Comparison of ENCODE assay signal across 8 mouse cellular contexts in genomic region chr15:98778191-98778770, GRCm38 (mm10). TPM values are rescaled to one million over a fixed set of nuclear protein-coding genes. Genes with fewer than 3 reads are reported as not detected.
DNase-seq lines count a peak whose midpoint lies in the region; ATAC-seq lines count a peak whose summit lies in the region.

No protein-coding gene starts in this region.

- no peak for ATAC-seq in kidney, embryonic 16.5 days (ENCODE audit: low FRiP score, low TSS enrichment)
- no peak for ATAC-seq in embryonic facial prominence, embryonic 14.5 days (ENCODE audit: low read depth)
- no peak for ATAC-seq in neural tube, embryonic 14.5 days (ENCODE audit: low read depth)
- ATAC-seq in activated CD4-positive, CD25-positive, alpha-beta regulatory T cell, adult 4 months = no peak

- H3K27me3 ChIP-seq in kidney, embryonic 16.5 days (ENCODE audit: insufficient read depth, low read length) = peaks cover 93% of the 10 kb centered on the region
- H3K27me3 ChIP-seq in embryonic facial prominence, embryonic 14.5 days (replicated peaks; ENCODE audit: control insufficient read depth, insufficient read depth, low read length) = peaks cover 91% of the 10 kb centered on the region
- peaks cover 100% of the 10 kb centered on the region for H3K27me3 ChIP-seq in limb, embryonic 10.5 days (ENCODE audit: low read depth, poor library complexity, severe bottlenecking)
- peaks cover 72% of the 10 kb centered on the region for H3K27me3 ChIP-seq in neural tube, embryonic 14.5 days (ENCODE audit: control insufficient read depth, insufficient read depth, low read length)

- WGBS in kidney, embryonic 16.5 days = 1% methylated on average over 24 of the region's 25 CpGs
- WGBS in embryonic facial prominence, embryonic 14.5 days = under 1% methylated on average over 22 of the region's 25 CpGs
- WGBS in limb, embryonic 10.5 days = 1% methylated on average over 25 of the region's 25 CpGs
- under 1% methylated on average over 25 of the region's 25 CpGs for WGBS in neural tube, embryonic 14.5 days

- no peak overlapping the region for H3K9ac ChIP-seq in kidney, embryonic 16.5 days (replicated peaks; ENCODE audit: low read length)
- H3K9ac ChIP-seq in embryonic facial prominence, embryonic 14.5 days (ENCODE audit: low read depth, low read length) = peak overlapping the region; percentile 51
- no peak overlapping the region for H3K9ac ChIP-seq in neural tube, embryonic 14.5 days (replicated peaks; ENCODE audit: low read depth, low read length)

- no peak overlapping the region for H3K27ac ChIP-seq in kidney, embryonic 16.5 days (ENCODE audit: low read length)
- H3K27ac ChIP-seq in embryonic facial prominence, embryonic 14.5 days (replicated peaks; ENCODE audit: low read depth, low read length) = no peak overlapping the region
- H3K27ac ChIP-seq in limb, embryonic 10.5 days = no peak overlapping the region
- H3K27ac ChIP-seq in neural tube, embryonic 14.5 days (ENCODE audit: low read depth, low read length) = no peak overlapping the region

- peak overlapping the region; percentile 27 for H3K4me3 ChIP-seq in kidney, embryonic 16.5 days (ENCODE audit: low read length)
- H3K4me3 ChIP-seq in embryonic facial prominence, embryonic 14.5 days (ENCODE audit: low read depth, low read length) = peak overlapping the region; percentile 37
- peak overlapping the region; percentile 37 for H3K4me3 ChIP-seq in limb, embryonic 10.5 days
- peak overlapping the region; percentile 15; the same call in 1 of the 2 replicates for H3K4me3 ChIP-seq in neural tube, embryonic 14.5 days (ENCODE audit: low read depth, low read length)

- no peaks in the 10 kb centered on the region for H3K36me3 ChIP-seq in kidney, embryonic 16.5 days (ENCODE audit: insufficient read depth, low read length)
- H3K36me3 ChIP-seq in embryonic facial prominence, embryonic 14.5 days (ENCODE audit: control insufficient read depth, insufficient read depth, low read length) = no peaks in the 10 kb centered on the region
- no peaks in the 10 kb centered on the region for H3K36me3 ChIP-seq in limb, embryonic 10.5 days
- no peaks in the 10 kb centered on the region for H3K36me3 ChIP-seq in neural tube, embryonic 14.5 days (ENCODE audit: control insufficient read depth, insufficient read depth, low read length)

- H3K4me2 ChIP-seq in kidney, embryonic 16.5 days (replicated peaks; ENCODE audit: low read depth, low read length) = peak overlapping the region; percentile 48
- peak overlapping the region; percentile 50 for H3K4me2 ChIP-seq in embryonic facial prominence, embryonic 14.5 days (ENCODE audit: low read depth, low read length)
- H3K4me2 ChIP-seq in neural tube, embryonic 14.5 days (ENCODE audit: low read depth, low read length) = peak overlapping the region; percentile 17; the same call in 1 of the 2 replicates

- DNase-seq in kidney, adult 8-10 months = no peak
- DNase-seq in embryonic facial prominence, embryonic 14.5 days (ENCODE audit: low spot score) = no peak
- no peak for DNase-seq in limb, embryonic 10.5 days (ENCODE audit: low spot score)
- DNase-seq in adrenal gland, postnatal 10 days = no peak
- DNase-seq in frontal cortex, postnatal 25 days (ENCODE audit: low spot score in 2 of 2) = no peak

- peaks cover 27% of the 10 kb centered on the region for H3K4me1 ChIP-seq in kidney, embryonic 16.5 days (ENCODE audit: insufficient read depth, low read length)
- peaks cover 14% of the 10 kb centered on the region; the same call in 1 of the 2 replicates for H3K4me1 ChIP-seq in embryonic facial prominence, embryonic 14.5 days (ENCODE audit: control insufficient read depth, insufficient read depth, low read length)
- peaks cover 43% of the 10 kb centered on the region for H3K4me1 ChIP-seq in limb, embryonic 10.5 days
- peaks cover 8% of the 10 kb centered on the region for H3K4me1 ChIP-seq in neural tube, embryonic 14.5 days (ENCODE audit: control insufficient read depth, insufficient read depth, low read length)

- H3K9me3 ChIP-seq in kidney, embryonic 16.5 days (ENCODE audit: low read length) = no peaks in the 10 kb centered on the region
- H3K9me3 ChIP-seq in embryonic facial prominence, embryonic 14.5 days (ENCODE audit: control insufficient read depth, low read length) = no peaks in the 10 kb centered on the region
- H3K9me3 ChIP-seq in limb, embryonic 10.5 days (replicated peaks) = 0 out of 2 replicates have a peak, but pooled peaks cover 2% of the 10 kb centered on the region
- H3K9me3 ChIP-seq in neural tube, embryonic 14.5 days (ENCODE audit: control insufficient read depth, low read length) = no peaks in the 10 kb centered on the region

RNA-seq across cellular contexts. Expression of gene Wnt10b, which starts 0.3 kb away (rescaled TPM):
- 0.17 TPM in 1 of 2 replicates, not detected in the other for polyA plus RNA-seq in kidney, embryonic 16.5 days (2015; fragmentation: Nextera tagmentation; extraction: Ambion mirVana)
- polyA plus RNA-seq in embryonic facial prominence, embryonic 14.5 days (2014; fragmentation: Nextera tagmentation; extraction: Ambion mirVana) = 4.1 and 4.3 TPM in 2 replicates
- 0.62 and 0.99 TPM in 2 replicates for polyA plus RNA-seq in limb, embryonic 10.5 days (2016; fragmentation: Nextera tagmentation; extraction: Ambion mirVana)
- polyA plus RNA-seq in neural tube, embryonic 14.5 days (2014; fragmentation: Nextera tagmentation; extraction: Ambion mirVana) = 0.19 TPM in 1 of 2 replicates, not detected in the other
- polyA plus RNA-seq in activated CD4-positive, CD25-positive, alpha-beta regulatory T cell, adult 4 months (2017; shearing (Covaris generic)) = under 1 TPM in 1 of 2 experiments, not detected in 1; 0.22 TPM
- total RNA-seq in adrenal gland, postnatal 10 days (2021) = 1 to 10 TPM in 1 of 2 experiments, under 1 TPM in 1; 0.96 to 1.1 TPM

RNA-seq across cellular contexts. Expression of gene Wnt1, which starts 11.4 kb away (rescaled TPM):
- polyA plus RNA-seq in kidney, embryonic 16.5 days (2015; fragmentation: Nextera tagmentation; extraction: Ambion mirVana) = not detected in 2 replicates
- 0.10 TPM in 1 of 2 replicates, not detected in the other for polyA plus RNA-seq in embryonic facial prominence, embryonic 14.5 days (2014; fragmentation: Nextera tagmentation; extraction: Ambion mirVana)
- polyA plus RNA-seq in limb, embryonic 10.5 days (2016; fragmentation: Nextera tagmentation; extraction: Ambion mirVana) = not detected in 2 replicates
- 1.9 and 3.9 TPM in 2 replicates for polyA plus RNA-seq in neural tube, embryonic 14.5 days (2014; fragmentation: Nextera tagmentation; extraction: Ambion mirVana)
- not detected for polyA plus RNA-seq in activated CD4-positive, CD25-positive, alpha-beta regulatory T cell, adult 4 months (2017; shearing (Covaris generic))
- total RNA-seq in adrenal gland, postnatal 10 days (2021) = under 1 TPM in 1 of 2 experiments, not detected in 1; 0.12 TPM

RNA-seq across cellular contexts. Expression of gene Arf3, which starts 15.3 kb away (rescaled TPM):
- 56.3 and 59.5 TPM in 2 replicates for polyA plus RNA-seq in kidney, embryonic 16.5 days (2015; fragmentation: Nextera tagmentation; extraction: Ambion mirVana)
- polyA plus RNA-seq in embryonic facial prominence, embryonic 14.5 days (2014; fragmentation: Nextera tagmentation; extraction: Ambion mirVana) = 33.9 and 34.8 TPM in 2 replicates
- 44.3 and 49.1 TPM in 2 replicates for polyA plus RNA-seq in limb, embryonic 10.5 days (2016; fragmentation: Nextera tagmentation; extraction: Ambion mirVana)
- polyA plus RNA-seq in neural tube, embryonic 14.5 days (2014; fragmentation: Nextera tagmentation; extraction: Ambion mirVana) = 66.3 and 77.2 TPM in 2 replicates
- 10 to 100 TPM; 29.9 to 46.7 TPM for polyA plus RNA-seq in activated CD4-positive, CD25-positive, alpha-beta regulatory T cell, adult 4 months (2017; shearing (Covaris generic))
- 10 to 100 TPM; 92.4 to 94.7 TPM for total RNA-seq in adrenal gland, postnatal 10 days (2021)

RNA-seq across cellular contexts. Expression of gene Ddn, which starts 31.0 kb away (rescaled TPM):
- polyA plus RNA-seq in kidney, embryonic 16.5 days (2015; fragmentation: Nextera tagmentation; extraction: Ambion mirVana) = 2.6 and 3.3 TPM in 2 replicates
- polyA plus RNA-seq in embryonic facial prominence, embryonic 14.5 days (2014; fragmentation: Nextera tagmentation; extraction: Ambion mirVana) = 0.07 TPM in 1 of 2 replicates, not detected in the other
- not detected in 2 replicates for polyA plus RNA-seq in limb, embryonic 10.5 days (2016; fragmentation: Nextera tagmentation; extraction: Ambion mirVana)
- 0.44 and 0.54 TPM in 2 replicates for polyA plus RNA-seq in neural tube, embryonic 14.5 days (2014; fragmentation: Nextera tagmentation; extraction: Ambion mirVana)
- not detected for polyA plus RNA-seq in activated CD4-positive, CD25-positive, alpha-beta regulatory T cell, adult 4 months (2017; shearing (Covaris generic))
- under 1 TPM; 0.09 to 0.21 TPM for total RNA-seq in adrenal gland, postnatal 10 days (2021)

RNA-seq across cellular contexts. Expression of gene Fkbp11, which starts 50.3 kb away (rescaled TPM):
- 36.6 and 39.1 TPM in 2 replicates for polyA plus RNA-seq in kidney, embryonic 16.5 days (2015; fragmentation: Nextera tagmentation; extraction: Ambion mirVana)
- 88.8 and 108 TPM in 2 replicates for polyA plus RNA-seq in embryonic facial prominence, embryonic 14.5 days (2014; fragmentation: Nextera tagmentation; extraction: Ambion mirVana)
- 26.8 and 28.9 TPM in 2 replicates for polyA plus RNA-seq in limb, embryonic 10.5 days (2016; fragmentation: Nextera tagmentation; extraction: Ambion mirVana)
- polyA plus RNA-seq in neural tube, embryonic 14.5 days (2014; fragmentation: Nextera tagmentation; extraction: Ambion mirVana) = 3.6 and 7.1 TPM in 2 replicates
- 1 to 10 TPM; 1.3 to 1.7 TPM for polyA plus RNA-seq in activated CD4-positive, CD25-positive, alpha-beta regulatory T cell, adult 4 months (2017; shearing (Covaris generic))
- total RNA-seq in adrenal gland, postnatal 10 days (2021) = 10 to 100 TPM in 1 of 2 experiments, 1 to 10 TPM in 1; 8.8 to 11.9 TPM
